Mouse (Mus musculus): ENCODE data around the gene 4933407L21Rik. TPM values are rescaled to one million over a fixed set of nuclear protein-coding genes. Genes with fewer than 3 reads are reported as not detected.

4933407L21Rik gene
- polyA plus RNA-seq (2015; fragmentation: Nextera tagmentation; extraction: Ambion mirVana) = 8.9 and 11.0 TPM in 2 replicates

- Histone ChIP-seq H3K4me3 (no peak within 1 kb of the TSS; the same call in 1 of the 2 replicates), H3K36me3 (replicated peaks) (no peaks in the 10 kb centered on the region)
These were observed at the start of gene 4933407L21Rik for GRCm38 (mm10) chr1:85928057-85928687. 4933407L21Rik (plus strand) TSS chr1:85928483.

GRCm38 (mm10) chr1:85882003-85882402 is 46.3 kb upstream of the 4933407L21Rik start:
- H3K4me1 ChIP-seq = no peaks in the 10 kb centered on the region
- 94% methylated on average over 12 of the region's 12 CpGs for WGBS
- H3K4me3 ChIP-seq = no peak overlapping the region
- H3K27me3 ChIP-seq (replicated peaks) = no peaks in the 10 kb centered on the region
- ATAC-seq (replicated peaks) = no peak
- no peak overlapping the region for H3K9ac ChIP-seq
- no peak overlapping the region for H3K4me2 ChIP-seq
- no peaks in the 10 kb centered on the region for H3K36me3 ChIP-seq (replicated peaks)
- H3K9me3 ChIP-seq = peaks cover 3% of the 10 kb centered on the region; the same call in 1 of the 2 replicates
- H3K27ac ChIP-seq = no peak overlapping the region

More at GRCm38 (mm10) chr1:85928057-85928687, at the start of gene 4933407L21Rik:
- Histone ChIP-seq H3K4me2 (peak within 1 kb of the TSS; percentile 16), H3K27me3 (replicated peaks) (no peaks in the 10 kb centered on the region), H3K27ac (peak within 1 kb of the TSS; percentile 86), H3K9ac (no peak within 1 kb of the TSS), H3K4me1 (peaks cover 33% of the 10 kb centered on the region), H3K9me3 (no peaks in the 10 kb centered on the region)
- peak; percentile 93 for ATAC-seq (replicated peaks)
- 10% methylated on average over 4 of the region's 4 CpGs for WGBS

- 93% methylated on average over 7 of the region's 7 CpGs for WGBS
- ATAC-seq (replicated peaks) = no peak
These were observed 41.1 kb upstream of the 4933407L21Rik start for GRCm38 (mm10) chr1:85887221-85887620.

GRCm38 (mm10) chr1:85894231-85894747 is 34.0 kb upstream of the 4933407L21Rik start, which contains the start of gene Itm2c:
Itm2c (plus strand) TSS chr1:85894281.
- Histone ChIP-seq H3K4me1 (peaks cover 47% of the 10 kb centered on the region), H3K9me3 (no peaks in the 10 kb centered on the region), H3K9ac (peak within 1 kb of the TSS; percentile 73), H3K4me2 (peak within 1 kb of the TSS; percentile 78), H3K4me3 (peak within 1 kb of the TSS; percentile 73), H3K27ac (peak within 1 kb of the TSS; percentile 89), H3K27me3 (replicated peaks) (no peaks in the 10 kb centered on the region), H3K36me3 (replicated peaks) (no peaks in the 10 kb centered on the region)
- peak; percentile 91 for ATAC-seq (replicated peaks)
- WGBS = under 1% methylated on average over 35 of the region's 35 CpGs

More at GRCm38 (mm10) chr1:85887221-85887620, 41.1 kb upstream of the 4933407L21Rik start:
- H3K9ac ChIP-seq = no peak overlapping the region
- no peak overlapping the region for H3K4me2 ChIP-seq
- no peaks in the 10 kb centered on the region for H3K27me3 ChIP-seq (replicated peaks)
- no peaks in the 10 kb centered on the region for H3K4me1 ChIP-seq
- H3K9me3 ChIP-seq = no peaks in the 10 kb centered on the region
- no peaks in the 10 kb centered on the region for H3K36me3 ChIP-seq (replicated peaks)
- H3K4me3 ChIP-seq = no peak overlapping the region
- H3K27ac ChIP-seq = no peak overlapping the region

GRCm38 (mm10) chr1:85894748-85895360 is 33.4 kb upstream of the 4933407L21Rik start:
- H3K27me3 ChIP-seq (replicated peaks) = no peaks in the 10 kb centered on the region
- H3K4me3 ChIP-seq = peak overlapping the region; percentile 73
- H3K9me3 ChIP-seq = no peaks in the 10 kb centered on the region
- H3K27ac ChIP-seq = peak overlapping the region; percentile 89
- ATAC-seq (replicated peaks) = peak; percentile 48
- H3K4me2 ChIP-seq = peak overlapping the region; percentile 78
- under 1% methylated on average over 30 of the region's 30 CpGs for WGBS
- peak overlapping the region; percentile 73 for H3K9ac ChIP-seq
- no peaks in the 10 kb centered on the region for H3K36me3 ChIP-seq (replicated peaks)
- H3K4me1 ChIP-seq = peaks cover 52% of the 10 kb centered on the region

GRCm38 (mm10) chr1:85895391-85895837 is 32.9 kb upstream of the 4933407L21Rik start:
- H3K27me3 ChIP-seq (replicated peaks) = no peaks in the 10 kb centered on the region
- WGBS = 1% methylated on average over 15 of the region's 15 CpGs
- H3K4me1 ChIP-seq = peaks cover 58% of the 10 kb centered on the region
- H3K27ac ChIP-seq = peak overlapping the region; percentile 89
- H3K9me3 ChIP-seq = no peaks in the 10 kb centered on the region
- ATAC-seq (replicated peaks) = peak; percentile 42
- H3K4me2 ChIP-seq = peak overlapping the region; percentile 78
- H3K9ac ChIP-seq = peak overlapping the region; percentile 73
- peak overlapping the region; percentile 73 for H3K4me3 ChIP-seq
- no peaks in the 10 kb centered on the region for H3K36me3 ChIP-seq (replicated peaks)

- 67% methylated on average over 5 of the region's 5 CpGs for WGBS
- Histone ChIP-seq H3K4me1 (peaks cover 65% of the 10 kb centered on the region), H3K9me3 (no peaks in the 10 kb centered on the region), H3K27ac (no peak overlapping the region; the same call in 1 of the 2 replicates), H3K36me3 (replicated peaks) (no peaks in the 10 kb centered on the region), H3K27me3 (replicated peaks) (no peaks in the 10 kb centered on the region), H3K4me3 (peak overlapping the region; percentile 73), H3K4me2 (peak overlapping the region; percentile 78), H3K9ac (peak overlapping the region; percentile 73)
- no peak for ATAC-seq (replicated peaks)
These were observed 32.2 kb upstream of the 4933407L21Rik start for GRCm38 (mm10) chr1:85896110-85896509.

- WGBS = 56% methylated on average over 12 of the region's 12 CpGs
- Histone ChIP-seq H3K36me3 (replicated peaks) (no peaks in the 10 kb centered on the region), H3K4me2 (peak overlapping the region; percentile 78), H3K9me3 (no peaks in the 10 kb centered on the region), H3K27me3 (replicated peaks) (no peaks in the 10 kb centered on the region), H3K9ac (no peak overlapping the region; the same call in 1 of the 2 replicates), H3K4me1 (peaks cover 74% of the 10 kb centered on the region), H3K4me3 (peak overlapping the region; percentile 73), H3K27ac (peak overlapping the region; percentile 81)
- ATAC-seq (replicated peaks) = no peak
These were observed 31.2 kb upstream of the 4933407L21Rik start for GRCm38 (mm10) chr1:85896781-85897700.

GRCm38 (mm10) chr1:85897901-85898760 is 30.2 kb upstream of the 4933407L21Rik start:
- Histone ChIP-seq H3K27me3 (replicated peaks) (no peaks in the 10 kb centered on the region), H3K27ac (peak overlapping the region; percentile 81), H3K4me2 (peak overlapping the region; percentile 78), H3K9me3 (no peaks in the 10 kb centered on the region), H3K4me1 (peaks cover 81% of the 10 kb centered on the region), H3K36me3 (replicated peaks) (0 out of 2 replicates have a peak, but pooled peaks cover under 1% of the 10 kb centered on the region), H3K9ac (peak overlapping the region; percentile 23; the same call in 1 of the 2 replicates), H3K4me3 (peak overlapping the region; percentile 10)
- no peak for ATAC-seq (replicated peaks)
- WGBS = 14% methylated on average over 8 of the region's 8 CpGs

GRCm38 (mm10) chr1:85898761-85899387 is 29.4 kb upstream of the 4933407L21Rik start:
- Histone ChIP-seq H3K4me2 (peak overlapping the region; percentile 78), H3K4me3 (peak overlapping the region; percentile 10), H3K27ac (peak overlapping the region; percentile 81), H3K27me3 (replicated peaks) (no peaks in the 10 kb centered on the region), H3K9me3 (no peaks in the 10 kb centered on the region), H3K4me1 (peaks cover 75% of the 10 kb centered on the region), H3K9ac (peak overlapping the region; percentile 23), H3K36me3 (replicated peaks) (peaks cover 8% of the 10 kb centered on the region; the same call in 1 of the 2 replicates)
- WGBS = 13% methylated on average over 12 of the region's 12 CpGs
- ATAC-seq (replicated peaks) = no peak

Measured in midbrain, embryonic 15.5 days (tissue).